Mouse (Mus musculus) T-helper 2 cell (primary cell): ENCODE results near the gene St6gal1.

Experiments used
- in situ Hi-C: fragments of 300-600 bp; cut with MboI, MseI; formaldehyde crosslinking; loops from one replicate; pipeline ENCODE4 v1.15.1; 2025; ENCODE audit warnings: high pct_unique_total_duplicates

The St6gal1 gene

GRCm38 (mm10) chr16:23224671-23225068 lies at the start of gene St6gal1:
Gene St6gal1, plus strand, starts transcription at chr16:23224740.
- in situ Hi-C loops, result loop anchor here (5.0 kb wide), 1 partner anchor 47 kb away; no protein-coding TSS in a partner anchor

GRCm38 (mm10) chr16:23174855-23175254 lies 49.7 kb upstream of the St6gal1 start:
- in situ Hi-C loops, result loop anchor here (5.0 kb wide), 3 partner anchors 52 to 97 kb away; no protein-coding TSS in a partner anchor

- in situ Hi-C loops, result loop anchor here (5.0 kb wide), 1 partner anchor 51 kb away; no protein-coding TSS in a partner anchor
These were observed 48.6 kb upstream of the St6gal1 start for GRCm38 (mm10) chr16:23175956-23176355.

GRCm38 (mm10) chr16:23177856-23178255 lies 46.7 kb upstream of the St6gal1 start:
- in situ Hi-C loops, result loop anchor here (5.0 kb wide), 1 partner anchor 49 kb away; no protein-coding TSS in a partner anchor

GRCm38 (mm10) chr16:23178796-23179195 lies 45.7 kb upstream of the St6gal1 start:
- in situ Hi-C loops, result loop anchor here (5.0 kb wide), 1 partner anchor 49 kb away; no protein-coding TSS in a partner anchor

DNA sequence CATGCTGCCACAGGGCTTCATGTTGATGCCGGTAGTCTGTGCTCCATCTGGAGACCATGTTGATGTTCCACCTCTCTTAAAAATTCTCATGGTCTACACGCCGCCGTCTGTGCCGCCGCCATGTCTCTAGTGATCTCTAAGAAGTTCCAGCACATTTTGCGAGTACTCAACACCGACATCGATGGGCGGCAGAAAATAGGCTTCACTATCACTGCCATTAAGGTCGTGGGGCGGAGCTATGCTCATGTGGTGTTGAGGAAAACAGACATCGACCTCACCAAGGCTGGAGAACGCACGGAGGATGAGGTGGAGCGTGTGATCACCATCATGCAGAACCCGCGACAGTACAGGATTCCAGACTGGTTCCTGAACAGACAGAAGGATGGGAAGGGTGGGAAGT lies 45.1 kb upstream of the St6gal1 start:
- in situ Hi-C loops, result loop anchor here (5.0 kb wide), 1 partner anchor 48 kb away; no protein-coding TSS in a partner anchor

- in situ Hi-C loops, result no loop called here
These were observed 43.5 kb upstream of the St6gal1 start for GRCm38 (mm10) chr16:23181054-23181453.

- in situ Hi-C loops, result no loop called here
These were observed 43.1 kb upstream of the St6gal1 start for GRCm38 (mm10) chr16:23181487-23181886.

DNA sequence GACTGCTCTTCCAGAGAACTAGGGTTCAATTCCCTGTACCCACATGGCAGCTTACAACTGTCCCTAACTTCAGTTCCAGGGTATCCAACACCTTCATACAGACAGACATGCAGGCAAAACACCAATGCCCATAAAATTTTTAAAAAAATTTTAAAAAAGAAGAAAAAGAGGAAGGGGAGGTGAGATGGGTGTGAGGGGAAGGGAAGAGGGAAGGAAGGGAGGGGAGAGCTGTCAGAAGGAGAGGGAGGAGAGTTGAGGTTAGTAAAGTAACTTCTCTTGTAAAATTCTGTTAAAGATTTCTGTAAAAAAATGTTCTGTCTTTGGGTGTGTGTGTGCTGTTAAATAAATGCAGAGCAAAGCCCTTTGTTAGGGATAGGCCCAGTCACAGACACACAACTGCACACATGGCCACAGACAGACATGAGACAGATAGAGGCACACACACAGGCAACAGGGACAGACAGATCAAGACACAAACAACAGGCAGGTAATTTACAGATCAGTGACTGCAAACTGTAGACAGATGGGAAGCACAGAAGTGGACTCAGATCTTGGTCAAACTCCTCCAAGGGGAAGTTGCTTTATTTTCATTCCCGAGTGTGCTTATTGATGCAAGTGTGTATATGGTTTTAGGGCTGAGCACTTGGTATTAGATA lies 42.5 kb upstream of the St6gal1 start:
- in situ Hi-C loops, result no loop called here

- in situ Hi-C loops, result no loop called here
These were observed 38.7 kb upstream of the St6gal1 start for GRCm38 (mm10) chr16:23185824-23186223.

GRCm38 (mm10) chr16:23186418-23186817 lies 38.1 kb upstream of the St6gal1 start:
- in situ Hi-C loops, result no loop called here

GRCm38 (mm10) chr16:23187983-23188382 lies 36.6 kb upstream of the St6gal1 start:
- in situ Hi-C loops, result no loop called here

DNA sequence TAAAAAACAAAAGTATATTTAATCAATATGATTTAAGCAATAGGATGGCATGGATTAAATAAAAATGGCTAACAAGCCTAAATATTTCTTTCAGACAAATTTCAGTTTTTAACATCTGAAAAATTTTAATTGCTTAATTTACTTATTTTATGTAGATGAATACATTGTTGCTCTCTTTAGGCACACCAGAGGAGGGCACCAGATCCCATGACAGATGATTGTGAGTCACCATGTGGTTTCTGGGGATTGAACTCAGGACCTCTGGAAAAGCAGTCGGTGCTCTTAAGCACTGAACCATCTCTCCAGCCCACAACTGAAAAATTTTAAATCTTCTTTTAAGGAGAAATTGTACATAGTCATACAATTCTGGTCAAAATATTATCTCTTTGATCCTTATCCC lies 34.9 kb upstream of the St6gal1 start:
- in situ Hi-C loops, result no loop called here

DNA sequence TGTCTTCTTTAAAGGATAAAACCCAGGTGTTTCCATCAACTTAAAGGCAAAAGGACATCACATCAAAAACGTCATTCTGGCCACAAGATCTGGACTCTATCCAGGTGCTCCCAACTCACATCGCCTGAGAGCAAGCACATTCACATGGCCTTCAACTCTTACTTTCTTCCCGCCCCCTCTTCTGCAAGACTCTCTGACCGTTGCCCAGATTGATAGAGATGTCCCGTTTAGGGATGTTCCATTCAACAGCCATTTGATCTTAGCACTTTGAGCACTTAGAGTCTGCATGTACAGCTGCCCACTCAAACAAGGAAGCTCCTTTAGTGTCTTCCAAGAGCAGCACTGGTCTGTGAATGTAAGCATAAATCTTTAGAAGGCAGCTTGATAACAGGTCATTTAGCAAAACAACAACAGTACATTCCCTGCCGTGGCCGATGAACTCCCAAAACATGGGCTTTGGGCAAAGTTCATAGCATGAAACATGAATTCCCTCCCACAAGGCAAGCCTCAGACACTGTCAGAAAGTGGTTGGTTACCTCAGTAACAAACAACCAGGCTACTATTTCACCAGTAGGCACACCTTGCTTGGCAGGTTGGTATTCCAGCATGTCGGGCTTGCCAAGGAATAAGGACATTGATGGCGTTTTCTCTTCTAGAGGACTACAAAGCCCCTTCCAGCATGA lies 32.8 kb upstream of the St6gal1 start:
- in situ Hi-C loops, result no loop called here

DNA sequence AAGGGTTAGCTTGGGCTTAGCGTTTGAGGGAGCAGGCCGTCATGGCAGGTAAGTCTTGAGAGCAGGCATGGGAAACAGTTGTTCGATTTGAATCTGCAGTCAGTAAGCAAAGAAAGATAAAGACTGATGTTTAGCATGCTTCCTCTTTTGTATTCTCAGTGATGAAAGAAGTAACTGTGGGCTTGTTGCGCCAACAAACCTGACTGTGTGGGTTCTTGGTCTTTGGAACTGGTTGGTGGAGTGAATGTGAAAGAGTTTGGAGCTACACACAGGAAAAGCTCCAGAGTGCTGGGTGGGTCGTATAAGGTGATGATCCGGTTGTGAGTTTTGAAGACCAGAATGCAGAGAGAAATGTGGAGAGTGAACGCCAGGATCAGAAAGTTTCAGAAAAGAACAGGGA lies 28.9 kb upstream of the St6gal1 start:
- in situ Hi-C loops, result no loop called here

GRCm38 (mm10) chr16:23196296-23196695 lies 28.2 kb upstream of the St6gal1 start:
- in situ Hi-C loops, result no loop called here

DNA sequence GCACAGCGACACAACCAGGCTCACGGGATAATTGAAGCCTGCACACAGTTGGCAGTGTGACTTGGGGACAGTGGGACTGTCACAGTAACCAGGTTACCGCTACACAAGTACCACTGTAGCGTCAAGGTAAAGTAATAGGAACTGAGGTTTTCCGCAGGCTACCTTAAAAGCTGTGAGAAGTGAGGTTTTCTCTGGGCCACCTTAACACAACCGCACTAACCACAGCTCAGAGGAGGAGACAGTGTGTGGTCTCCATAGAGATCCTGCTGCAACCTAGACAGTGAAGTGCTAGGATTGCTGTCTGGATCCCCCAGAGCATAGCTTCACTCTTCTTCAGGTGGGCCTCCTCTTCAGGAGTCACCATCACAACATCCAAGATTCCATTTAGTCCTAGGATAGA lies 27.7 kb upstream of the St6gal1 start:
- in situ Hi-C loops, result no loop called here

- in situ Hi-C loops, result loop anchor here (5.0 kb wide), 1 partner anchor 924 kb away; no protein-coding TSS in a partner anchor
These were observed 23.0 kb upstream of the St6gal1 start for GRCm38 (mm10) chr16:23201498-23201897.

GRCm38 (mm10) chr16:23214314-23214713 lies 10.2 kb upstream of the St6gal1 start:
- in situ Hi-C loops, result no loop called here

- in situ Hi-C loops, result no loop called here
These were observed 9.2 kb upstream of the St6gal1 start for GRCm38 (mm10) chr16:23215241-23215900.

DNA sequence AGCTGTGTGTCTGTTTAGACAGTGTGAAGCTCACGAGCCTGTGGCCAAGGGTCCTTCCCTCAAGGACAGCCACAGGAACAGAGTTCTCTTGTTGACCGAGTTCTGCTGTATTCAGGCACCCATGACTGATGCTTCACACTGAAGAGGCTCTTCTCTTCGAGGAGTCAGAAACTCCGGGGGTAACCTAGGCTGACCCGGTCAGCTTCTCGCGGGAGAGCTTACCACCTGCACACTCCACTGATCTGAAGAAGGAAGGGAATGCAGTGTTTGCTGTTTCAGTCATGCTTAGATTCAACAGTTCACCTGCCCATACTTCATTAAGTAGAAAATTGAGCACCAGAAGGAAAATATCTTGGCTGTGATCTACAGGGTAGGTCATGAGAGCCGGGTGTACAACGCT lies 8.2 kb upstream of the St6gal1 start:
- in situ Hi-C loops, result no loop called here

DNA sequence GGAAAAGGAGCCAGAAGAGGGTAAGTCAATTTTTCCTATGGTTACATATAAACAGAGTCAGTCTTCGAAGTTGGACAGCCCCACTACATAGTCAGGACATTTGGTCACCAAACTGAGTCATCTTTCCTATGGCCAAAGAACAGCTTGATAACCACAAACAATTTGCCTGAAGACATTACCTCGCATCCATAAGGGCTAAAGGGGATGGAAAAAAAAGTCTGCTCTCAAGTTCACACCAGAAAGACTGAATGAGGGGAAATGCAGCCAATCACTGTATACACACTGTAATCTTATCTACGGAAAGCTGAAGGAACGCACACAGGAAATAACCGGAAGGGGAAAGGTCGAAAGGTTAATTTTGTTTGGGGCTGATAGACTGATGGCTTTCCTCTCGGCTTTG lies 6.2 kb upstream of the St6gal1 start:
- in situ Hi-C loops, result no loop called here
